ENCODE assay signal across 13 mouse cellular contexts in genomic region chr9:89230897-89231497, GRCm38 (mm10). TPM values are rescaled to one million over a fixed set of nuclear protein-coding genes. Genes with fewer than 3 reads are reported as not detected.
A peak's percentile ranks its signal among the peaks of the same experiment; 100 is the strongest.
DNase-seq lines count a peak whose midpoint lies in the region; ATAC-seq and TF ChIP-seq lines count a peak whose summit lies in the region.
"Not testable (repeated sequence)": the region's sequence is repeated elsewhere in the genome, so short reads cannot be mapped to it uniquely, and the experiment has no call there.
"Had no signal": no experiment of that assay in that cellular context is flagged by ENCODE, and none has a peak within 500 bp of the region (broad histone marks: within the 10 kb centered on the region; RNA-seq: fewer than 3 reads in every experiment).

No protein-coding gene starts in this region.

- WGBS in forebrain, embryonic 14.5 days, result 71% methylated on average over 1 of the region's 2 CpGs
- WGBS in heart, postnatal 0 days, result 53% methylated on average over 1 of the region's 2 CpGs

- peak; percentile 33 for TF ChIP-seq CTCF in heart, postnatal 0 days (IDR thresholded peaks at IDR 0.05; ENCODE audit: low read depth)

- H3K9me3 ChIP-seq in forebrain, embryonic 14.5 days (replicated peaks; ENCODE audit: control insufficient read depth, low read length); heart, postnatal 0 days (replicated peaks; ENCODE audit: control insufficient read depth, low read length): not testable (repeated sequence)

- H3K27ac ChIP-seq in forebrain, embryonic 14.5 days (ENCODE audit: low read depth, low read length); heart, postnatal 0 days (ENCODE audit: low read depth): not testable (repeated sequence)

- H3K36me3 ChIP-seq in forebrain, embryonic 14.5 days (ENCODE audit: control insufficient read depth, insufficient read depth, low read length); heart, postnatal 0 days (replicated peaks; ENCODE audit: control insufficient read depth, insufficient read depth, low read length): not testable (repeated sequence)

- not testable (repeated sequence) for TF ChIP-seq EP300 in heart, postnatal 0 days (IDR thresholded peaks at IDR 0.05; ENCODE audit: low read depth)

- not testable (repeated sequence) for H3K9ac ChIP-seq in forebrain, embryonic 14.5 days (ENCODE audit: low read length); heart, postnatal 0 days (replicated peaks; ENCODE audit: low read depth, low read length)

- not testable (repeated sequence) for H3K4me2 ChIP-seq in forebrain, embryonic 14.5 days (ENCODE audit: low read length); heart, postnatal 0 days (ENCODE audit: low read depth, low read length)

- not testable (repeated sequence) for H3K27me3 ChIP-seq in forebrain, embryonic 14.5 days (replicated peaks; ENCODE audit: control insufficient read depth, insufficient read depth, low read length); heart, postnatal 0 days (ENCODE audit: control insufficient read depth, insufficient read depth, low read length)

- H3K4me3 ChIP-seq in forebrain, embryonic 14.5 days (ENCODE audit: low read depth, low read length); heart, postnatal 0 days (ENCODE audit: low read depth, low read length): not testable (repeated sequence)

- DNase-seq in adrenal gland, postnatal 14 days, result peak; percentile 45
- DNase-seq in forebrain, embryonic 14.5 days (ENCODE audit: low spot score); heart, postnatal 0 days (ENCODE audit: low spot score): not testable (repeated sequence)
- DNase-seq in kidney, adult 9 months, result peak; percentile 55
- DNase-seq in layer of hippocampus, postnatal 36 days, result peak; percentile 30 to 44
- DNase-seq in lung, postnatal 36 days, result peak; percentile 60
- DNase-seq in ovary, postnatal 14 days (ENCODE audit: low spot score), result peak; percentile 33
- peak; percentile 58 for DNase-seq in thymus, postnatal 4 days

- peak; percentile 68 for ATAC-seq in forebrain, embryonic 14.5 days
- not testable (repeated sequence) for ATAC-seq in heart, postnatal 0 days (ENCODE audit: insufficient read depth, low read depth)

- H3K4me1 ChIP-seq in forebrain, embryonic 14.5 days (ENCODE audit: control insufficient read depth, insufficient read depth, low read length); heart, postnatal 0 days (ENCODE audit: control insufficient read depth, insufficient read depth): not testable (repeated sequence)

RNA-seq across cellular contexts. Expression of gene Mthfs, which starts 20.5 kb away (rescaled TPM):
- total RNA-seq in adrenal gland, postnatal 14 days (2021), result 36.1 and 39.8 TPM in 2 replicates
- 8.5 and 14.1 TPM in 2 replicates for polyA plus RNA-seq in forebrain, embryonic 14.5 days (2014; fragmentation: Nextera tagmentation; extraction: Ambion mirVana)
- 5.8 and 12.3 TPM in 2 replicates for total RNA-seq in heart, postnatal 0 days (2014; rRNA removed; ENCODE audit: low replicate concordance)
- polyA plus RNA-seq in heart, postnatal 0 days (2015; fragmentation: Nextera tagmentation; extraction: Ambion mirVana), result 18.6 and 19.7 TPM in 2 replicates
- total RNA-seq in layer of hippocampus, postnatal 36 days (2021), result 10 to 100 TPM; 31.0 to 34.8 TPM

RNA-seq across cellular contexts. Expression of gene Gm29094, which starts 31.8 kb away (rescaled TPM):
- not detected in 2 replicates for total RNA-seq in adrenal gland, postnatal 14 days (2021)
- polyA plus RNA-seq in forebrain, embryonic 14.5 days (2014; fragmentation: Nextera tagmentation; extraction: Ambion mirVana), result 0.38 TPM in 1 of 2 replicates, not detected in the other
- not detected in 2 replicates for total RNA-seq in heart, postnatal 0 days (2014; rRNA removed; ENCODE audit: low replicate concordance)
- 0.67 and 0.85 TPM in 2 replicates for polyA plus RNA-seq in heart, postnatal 0 days (2015; fragmentation: Nextera tagmentation; extraction: Ambion mirVana)
- total RNA-seq in layer of hippocampus, postnatal 36 days (2021), result not detected
- total RNA-seq: ES-E14 had no signal
- polyA plus RNA-seq: limb, embryonic 10.5 days; lung, embryonic 15.5 days; myocyte; spleen, adult 2 months had no signal

RNA-seq across cellular contexts. Expression of gene Bcl2a1b, which starts 32.0 kb away (rescaled TPM):
- total RNA-seq in adrenal gland, postnatal 14 days (2021), result 0.56 and 5.0 TPM in 2 replicates
- polyA plus RNA-seq in forebrain, embryonic 14.5 days (2014; fragmentation: Nextera tagmentation; extraction: Ambion mirVana), result 1.3 and 1.4 TPM in 2 replicates
- 1.3 and 6.3 TPM in 2 replicates for total RNA-seq in heart, postnatal 0 days (2014; rRNA removed; ENCODE audit: low replicate concordance)
- polyA plus RNA-seq in heart, postnatal 0 days (2015; fragmentation: Nextera tagmentation; extraction: Ambion mirVana), result 1.9 and 2.0 TPM in 2 replicates
- total RNA-seq in layer of hippocampus, postnatal 36 days (2021), result under 1 TPM in 1 of 2 experiments, not detected in 1; 0.45 TPM
- polyA plus RNA-seq: myocyte had no signal
